Mouse (Mus musculus): ENCODE measurements around the gene Ripor3.

DNA sequence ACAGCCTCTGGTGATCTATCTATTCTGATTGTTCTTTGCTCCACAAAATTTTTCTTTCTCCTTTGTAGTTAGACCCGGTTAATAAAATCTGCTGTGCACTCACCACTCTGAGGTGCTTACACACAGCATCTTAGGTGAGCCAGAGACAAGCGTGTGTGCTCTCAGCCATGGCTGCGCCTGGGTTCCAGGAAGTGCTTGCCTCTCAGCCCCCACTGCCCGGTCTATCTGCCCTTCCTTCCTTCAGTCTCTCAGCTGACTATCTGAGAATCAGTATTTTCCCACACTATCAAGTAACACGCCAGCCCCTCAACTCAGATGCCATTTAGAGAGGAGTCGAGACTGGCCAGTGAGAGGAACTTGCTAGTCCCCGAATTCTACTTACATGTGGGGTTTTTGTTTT is 50.4 kb downstream of the Ripor3 start:
- TF ChIP-seq ZNF384 (IDR thresholded peaks at IDR 0.05; ENCODE audit: low read depth, low read length), result no peak
- TF ChIP-seq HCFC1 (IDR thresholded peaks at IDR 0.05; ENCODE audit: borderline replicate concordance, insufficient read depth, low read length), result no peak

All from ES-E14 (cell line).